7 mouse cellular contexts compared by ENCODE assay signal in the genomic region with DNA sequence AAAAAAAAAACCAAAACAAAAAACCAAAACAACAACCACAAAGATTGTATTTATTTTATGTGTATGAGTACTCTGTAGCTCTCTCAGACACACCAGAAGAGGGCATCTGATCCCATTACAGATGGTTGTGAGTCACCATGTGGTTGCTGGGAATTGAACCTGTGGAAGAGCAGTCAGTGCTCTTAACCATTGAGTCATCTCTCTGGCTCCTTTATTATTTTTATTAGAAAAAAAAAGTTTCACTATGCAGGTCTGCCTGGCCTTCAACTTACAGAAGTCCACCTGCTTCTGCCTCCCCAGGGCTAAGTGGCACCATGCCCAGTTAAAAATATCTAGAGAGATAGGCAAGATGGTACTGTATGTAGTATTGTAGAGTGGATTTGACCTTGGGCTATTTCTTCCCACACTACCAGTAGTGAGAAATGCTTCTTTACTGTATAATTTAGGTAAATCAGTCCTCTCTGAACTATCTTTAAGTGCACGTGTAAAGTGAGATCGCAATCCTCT. TPM values are rescaled to one million over a fixed set of nuclear protein-coding genes. Genes with fewer than 3 reads are reported as not detected.
DNase-seq lines count a peak whose midpoint lies in the region; ATAC-seq and TF ChIP-seq lines count a peak whose summit lies in the region.

No protein-coding gene starts in this region.

- WGBS in lung, embryonic 16.5 days = 35% methylated on average over 2 of the region's 2 CpGs
- WGBS in limb, embryonic 14.5 days = 37% methylated on average over 2 of the region's 2 CpGs
- 34% methylated on average over 2 of the region's 2 CpGs for WGBS in stomach, embryonic 15.5 days

- H3K4me1 ChIP-seq in lung, embryonic 16.5 days (replicated peaks; ENCODE audit: control insufficient read depth, insufficient read depth, low read length) = peaks cover 19% of the 10 kb centered on the region
- peaks cover 16% of the 10 kb centered on the region for H3K4me1 ChIP-seq in limb, embryonic 14.5 days (ENCODE audit: control insufficient read depth, insufficient read depth, low read length)
- peaks cover 21% of the 10 kb centered on the region for H3K4me1 ChIP-seq in stomach, embryonic 15.5 days

- DNase-seq in lung, postnatal 10 days = no peak
- DNase-seq in limb, embryonic 14.5 days (ENCODE audit: low spot score) = no peak
- no peak for DNase-seq in cerebellum, adult 11-12 months
- no peak for DNase-seq in layer of hippocampus, postnatal 14 days (ENCODE audit: low spot score in 2 of 2)

- H3K27me3 ChIP-seq in lung, embryonic 16.5 days (ENCODE audit: control insufficient read depth, insufficient read depth, low read depth, low read length) = no peaks in the 10 kb centered on the region
- no peaks in the 10 kb centered on the region for H3K27me3 ChIP-seq in limb, embryonic 14.5 days (ENCODE audit: control insufficient read depth, insufficient read depth, low read length)
- no peaks in the 10 kb centered on the region for H3K27me3 ChIP-seq in stomach, embryonic 15.5 days (replicated peaks)

- H3K9me3 ChIP-seq in lung, embryonic 16.5 days (ENCODE audit: control insufficient read depth, low read length) = 0 out of 2 replicates have a peak, but pooled peaks cover 2% of the 10 kb centered on the region
- no peaks in the 10 kb centered on the region for H3K9me3 ChIP-seq in limb, embryonic 14.5 days (ENCODE audit: control insufficient read depth, low read length)
- H3K9me3 ChIP-seq in stomach, embryonic 15.5 days = no peaks in the 10 kb centered on the region

- TF ChIP-seq POLR2A in limb, embryonic 14.5 days (IDR thresholded peaks at IDR 0.05; ENCODE audit: borderline replicate concordance, extremely low read depth, insufficient read depth, insufficient read length) = no peak

- H3K36me3 ChIP-seq in lung, embryonic 16.5 days (ENCODE audit: control insufficient read depth, insufficient read depth, low read length) = peaks cover 3% of the 10 kb centered on the region
- peaks cover 28% of the 10 kb centered on the region for H3K36me3 ChIP-seq in limb, embryonic 14.5 days (ENCODE audit: control insufficient read depth, insufficient read depth, low read length)
- peaks cover 10% of the 10 kb centered on the region for H3K36me3 ChIP-seq in stomach, embryonic 15.5 days

- no peak for ATAC-seq in lung, embryonic 16.5 days (ENCODE audit: low read depth)
- 0 out of 2 replicates have a peak, but pooled peaks have one; percentile 3 for ATAC-seq in erythroid progenitor cell, adult 5-6 weeks (replicated peaks; ENCODE audit: low FRiP score, poor library complexity, severe bottlenecking)
- no peak for ATAC-seq in limb, embryonic 14.5 days (ENCODE audit: low FRiP score, low read depth)
- ATAC-seq in stomach, embryonic 15.5 days (ENCODE audit: insufficient read depth, low FRiP score, low read depth) = no peak

- peak overlapping the region; percentile 97 for H3K9ac ChIP-seq in lung, embryonic 16.5 days (ENCODE audit: low read length)
- peak overlapping the region; percentile 95; the same call in 1 of the 2 replicates for H3K9ac ChIP-seq in limb, embryonic 14.5 days (ENCODE audit: low read depth, low read length, severe bottlenecking)
- H3K9ac ChIP-seq in stomach, embryonic 15.5 days = peak overlapping the region; percentile 73; the same call in 1 of the 2 replicates

- peak overlapping the region; percentile 94 for H3K27ac ChIP-seq in lung, embryonic 16.5 days (ENCODE audit: low read length)
- H3K27ac ChIP-seq in limb, embryonic 14.5 days (replicated peaks; ENCODE audit: low read depth, low read length) = peak overlapping the region; percentile 86
- H3K27ac ChIP-seq in stomach, embryonic 15.5 days = peak overlapping the region; percentile 98

- peak overlapping the region; percentile 94 for H3K4me3 ChIP-seq in lung, embryonic 16.5 days (ENCODE audit: low read length)
- H3K4me3 ChIP-seq in limb, embryonic 14.5 days (replicated peaks; ENCODE audit: low read length) = peak overlapping the region; percentile 87
- peak overlapping the region; percentile 74 for H3K4me3 ChIP-seq in stomach, embryonic 15.5 days (replicated peaks)

- peak overlapping the region; percentile 84 for H3K4me2 ChIP-seq in lung, embryonic 16.5 days (ENCODE audit: low read depth, low read length)
- H3K4me2 ChIP-seq in limb, embryonic 14.5 days (replicated peaks; ENCODE audit: low read depth, low read length, severe bottlenecking) = peak overlapping the region; percentile 62
- peak overlapping the region; percentile 88 for H3K4me2 ChIP-seq in stomach, embryonic 15.5 days

RNA-seq across cellular contexts. Expression of a gene that starts 0.7 kb away (rescaled TPM):
- polyA plus RNA-seq in lung, embryonic 16.5 days (2015; fragmentation: Nextera tagmentation; extraction: Ambion mirVana) = 36.9 and 48.7 TPM in 2 replicates
- 4.0 TPM in 1 of 2 replicates, not detected in the other for total RNA-seq in erythroid progenitor cell, adult 5-6 weeks (2015; ENCODE audit: low replicate concordance)
- 0.26 TPM in 1 of 2 replicates, not detected in the other for total RNA-seq in erythroid progenitor cell, adult 5-6 weeks (2017; ENCODE audit: low replicate concordance)
- 115 and 161 TPM in 2 replicates for polyA plus RNA-seq in limb, embryonic 14.5 days (2012; rRNA removed)
- 66.2 and 71.2 TPM in 2 replicates for polyA plus RNA-seq in limb, embryonic 14.5 days (2014; fragmentation: Nextera tagmentation; extraction: Ambion mirVana)
- 57.9 and 63.1 TPM in 2 replicates for polyA plus RNA-seq in stomach, embryonic 15.5 days (2015; fragmentation: Nextera tagmentation; extraction: Ambion mirVana)
- total RNA-seq in layer of hippocampus, postnatal 14 days (2021) = 10 to 100 TPM; 55.5 to 57.2 TPM

RNA-seq across cellular contexts. Expression of a gene that starts 10.5 kb away (rescaled TPM):
- polyA plus RNA-seq in lung, embryonic 16.5 days (2015; fragmentation: Nextera tagmentation; extraction: Ambion mirVana) = 23.2 and 23.4 TPM in 2 replicates
- 36.0 and 65.2 TPM in 2 replicates for total RNA-seq in erythroid progenitor cell, adult 5-6 weeks (2015; ENCODE audit: low replicate concordance)
- 24.0 and 44.4 TPM in 2 replicates for total RNA-seq in erythroid progenitor cell, adult 5-6 weeks (2017; ENCODE audit: low replicate concordance)
- 14.9 and 22.2 TPM in 2 replicates for polyA plus RNA-seq in limb, embryonic 14.5 days (2012; rRNA removed)
- 15.3 and 18.6 TPM in 2 replicates for polyA plus RNA-seq in limb, embryonic 14.5 days (2014; fragmentation: Nextera tagmentation; extraction: Ambion mirVana)
- polyA plus RNA-seq in stomach, embryonic 15.5 days (2015; fragmentation: Nextera tagmentation; extraction: Ambion mirVana) = 17.7 and 19.2 TPM in 2 replicates
- total RNA-seq in layer of hippocampus, postnatal 14 days (2021) = 1 to 10 TPM; 6.9 to 8.6 TPM

RNA-seq across cellular contexts. Expression of a gene that starts 10.6 kb away (rescaled TPM):
- 27.7 and 32.3 TPM in 2 replicates for polyA plus RNA-seq in lung, embryonic 16.5 days (2015; fragmentation: Nextera tagmentation; extraction: Ambion mirVana)
- total RNA-seq in erythroid progenitor cell, adult 5-6 weeks (2015; ENCODE audit: low replicate concordance) = 2.5 and 2.9 TPM in 2 replicates
- total RNA-seq in erythroid progenitor cell, adult 5-6 weeks (2017; ENCODE audit: low replicate concordance) = 0.77 and 10.0 TPM in 2 replicates
- 22.5 and 24.9 TPM in 2 replicates for polyA plus RNA-seq in limb, embryonic 14.5 days (2012; rRNA removed)
- 19.4 and 20.1 TPM in 2 replicates for polyA plus RNA-seq in limb, embryonic 14.5 days (2014; fragmentation: Nextera tagmentation; extraction: Ambion mirVana)
- 33.9 and 34.8 TPM in 2 replicates for polyA plus RNA-seq in stomach, embryonic 15.5 days (2015; fragmentation: Nextera tagmentation; extraction: Ambion mirVana)
- total RNA-seq in layer of hippocampus, postnatal 14 days (2021) = 10 to 100 TPM; 17.8 to 18.1 TPM

RNA-seq across cellular contexts. Expression of a gene that starts 17.1 kb away (rescaled TPM):
- 138 and 147 TPM in 2 replicates for polyA plus RNA-seq in lung, embryonic 16.5 days (2015; fragmentation: Nextera tagmentation; extraction: Ambion mirVana)
- total RNA-seq in erythroid progenitor cell, adult 5-6 weeks (2015; ENCODE audit: low replicate concordance) = 12.2 and 21.6 TPM in 2 replicates
- total RNA-seq in erythroid progenitor cell, adult 5-6 weeks (2017; ENCODE audit: low replicate concordance) = 6.2 and 11.1 TPM in 2 replicates
- polyA plus RNA-seq in limb, embryonic 14.5 days (2012; rRNA removed) = 100 and 120 TPM in 2 replicates
- polyA plus RNA-seq in limb, embryonic 14.5 days (2014; fragmentation: Nextera tagmentation; extraction: Ambion mirVana) = 169 and 177 TPM in 2 replicates
- polyA plus RNA-seq in stomach, embryonic 15.5 days (2015; fragmentation: Nextera tagmentation; extraction: Ambion mirVana) = 164 and 181 TPM in 2 replicates
- 10 to 100 TPM; 27.9 to 31.1 TPM for total RNA-seq in layer of hippocampus, postnatal 14 days (2021)

RNA-seq across cellular contexts. Expression of a gene that starts 30.4 kb away (rescaled TPM):
- polyA plus RNA-seq in lung, embryonic 16.5 days (2015; fragmentation: Nextera tagmentation; extraction: Ambion mirVana) = 49.6 and 54.5 TPM in 2 replicates
- total RNA-seq in erythroid progenitor cell, adult 5-6 weeks (2015; ENCODE audit: low replicate concordance) = 16.8 and 18.0 TPM in 2 replicates
- 25.8 and 29.0 TPM in 2 replicates for total RNA-seq in erythroid progenitor cell, adult 5-6 weeks (2017; ENCODE audit: low replicate concordance)
- polyA plus RNA-seq in limb, embryonic 14.5 days (2012; rRNA removed) = 22.2 and 24.3 TPM in 2 replicates
- 74.7 and 79.3 TPM in 2 replicates for polyA plus RNA-seq in limb, embryonic 14.5 days (2014; fragmentation: Nextera tagmentation; extraction: Ambion mirVana)
- polyA plus RNA-seq in stomach, embryonic 15.5 days (2015; fragmentation: Nextera tagmentation; extraction: Ambion mirVana) = 139 and 163 TPM in 2 replicates
- total RNA-seq in layer of hippocampus, postnatal 14 days (2021) = 10 to 100 TPM; 47.4 to 50.6 TPM
